Mouse (Mus musculus) retina, postnatal 1 day (tissue): ENCODE measurements at regions not wholly inside any gene's neighbourhood (a gene's known extent, or its start where the extent isn't known, plus 50 kb on each side); places are given as distances from the start of the nearest gene placed in this dataset.

Source experiments
- DNase-seq: peaks from one replicate; pipeline ENCODE4 v3.0.0-alpha.2; 2012

GRCm38 (mm10) chr3:54604705-54605379, 87.8 kb upstream of the Supt20 start:
- no peak for DNase-seq

GRCm38 (mm10) chr3:54611431-54611990, 81.1 kb upstream of the Supt20 start:
- DNase-seq: no peak

GRCm38 (mm10) chr3:54613845-54614244, 78.8 kb upstream of the Supt20 start:
- DNase-seq: no peak

GRCm38 (mm10) chr3:54617298-54617697, 75.3 kb upstream of the Supt20 start:
- no peak for DNase-seq

- DNase-seq: no peak
Observed at GRCm38 (mm10) chr3:54618286-54618685, 74.3 kb upstream of the Supt20 start.

GRCm38 (mm10) chr3:54630254-54630653, 62.4 kb upstream of the Supt20 start:
- no peak for DNase-seq

GRCm38 (mm10) chr3:54632731-54633130, 59.9 kb upstream of the Supt20 start:
- DNase-seq: no peak

GRCm38 (mm10) chr3:54633446-54633845, 59.2 kb upstream of the Supt20 start:
- no peak for DNase-seq

- DNase-seq: no peak
Observed at GRCm38 (mm10) chr3:54634456-54634855, 58.2 kb upstream of the Supt20 start.
